Mouse (Mus musculus) liver, embryonic 11.5 days (tissue): ENCODE measurements around the gene Vmn1r15. TPM values are rescaled to one million over a fixed set of nuclear protein-coding genes. Genes with fewer than 3 reads are reported as not detected.

ENCODE experiments used
- ATAC-seq: fragments of 200-750 bp; cut with Nextera tagmentation; replicated peaks from 2 replicates; pipeline ENCODE4 v1.8.0; 2017; ENCODE audit warnings: moderate number of reproducible peaks, mild to moderate bottlenecking, moderate TSS enrichment, moderate library complexity; ENCODE audit not compliant: low FRiP score
- DNase-seq: peaks from one replicate; pipeline ENCODE4 v3.0.0-alpha.2; 2017; ENCODE audit warnings: low spot score
- H3K27ac ChIP-seq: fragments of 300-500 bp; sonication (generic); 2 replicates; pipeline ENCODE4 v1.5.1; 2014; ENCODE audit warnings: mild to moderate bottlenecking, low read depth, low read length, control low read depth
- H3K27me3 ChIP-seq: fragments of 300-500 bp; sonication (generic); replicated peaks from 2 replicates; pipeline ENCODE4 v1.6.1; 2014; ENCODE audit warnings: low read length, mixed read lengths; ENCODE audit not compliant: control insufficient read depth, insufficient read depth
- H3K36me3 ChIP-seq: fragments of 300-500 bp; sonication (generic); 2 replicates; pipeline ENCODE4 v1.6.1; 2014; ENCODE audit warnings: mild to moderate bottlenecking, low read length, moderate library complexity, mixed read lengths; ENCODE audit not compliant: control insufficient read depth, insufficient read depth
- H3K4me1 ChIP-seq: fragments of 300-500 bp; sonication (generic); replicated peaks from 2 replicates; pipeline ENCODE4 v1.6.1; 2014; ENCODE audit warnings: low read length, mixed read lengths; ENCODE audit not compliant: control insufficient read depth, insufficient read depth
- H3K4me2 ChIP-seq: fragments of 300-500 bp; sonication (generic); 2 replicates; pipeline ENCODE4 v1.6.1; 2014; ENCODE audit warnings: mild to moderate bottlenecking, control low read depth, moderate library complexity
- H3K4me3 ChIP-seq: fragments of 300-500 bp; sonication (generic); 2 replicates; pipeline ENCODE4 v1.5.1; 2014; ENCODE audit warnings: low read depth, low read length, control low read depth
- H3K9ac ChIP-seq: fragments of 300-500 bp; sonication (generic); 2 replicates; pipeline ENCODE4 v1.6.1; 2014; ENCODE audit warnings: low read depth, low read length, control low read depth
- H3K9me3 ChIP-seq: fragments of 300-500 bp; sonication (generic); 2 replicates; pipeline ENCODE4 v1.6.1; 2016; ENCODE audit warnings: low read length, inconsistent platforms, mixed read lengths; ENCODE audit not compliant: control insufficient read depth
- WGBS: fragments of 180-500 bp; shearing (Covaris S2); extraction: QIAGEN DNeasy Blood & Tissue Kit; methylation state at CpG from one replicate; pipeline ENCODE4 v1.1.7; 2014; 5-methylcytosine and 5-hydroxymethylcytosine counted together
- polyA plus RNA-seq: library from polyadenylated mRNA; unstranded; fragments of >200 nt; fragmentation: Nextera tagmentation; extraction: Ambion mirVana; gene quantifications from 2 replicates; pipeline ENCODE4 v1.2.1, GENCODE M21; 2014

The Vmn1r15 gene
- not detected in 2 replicates for polyA plus RNA-seq

DNA sequence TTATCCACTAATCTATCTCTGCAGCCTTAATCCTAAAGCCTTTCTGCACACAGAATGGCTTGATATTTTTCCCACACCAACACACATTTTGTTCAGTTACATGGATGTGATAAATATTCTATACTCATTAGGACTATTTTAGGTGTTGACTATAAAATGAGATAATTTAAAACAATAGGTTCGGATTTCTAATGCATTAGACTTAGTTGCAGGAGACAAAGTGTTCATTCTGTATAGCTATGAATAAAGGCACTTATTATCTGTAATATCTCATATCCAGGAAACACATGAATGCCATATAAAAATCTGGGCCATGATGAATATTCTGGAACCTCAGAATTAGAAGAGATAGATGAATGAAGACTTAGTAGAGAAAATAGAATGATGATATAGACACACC lies at the start of gene Vmn1r15:
Gene Vmn1r15 (plus strand): TSS at position 301 of the 400 bp plus-strand sequence.
- H3K4me1 ChIP-seq: no peaks in the 10 kb centered on the region
- H3K9me3 ChIP-seq: no peaks in the 10 kb centered on the region
- H3K4me2 ChIP-seq: no peak within 1 kb of the TSS
- H3K27me3 ChIP-seq: no peaks in the 10 kb centered on the region
- no peak for DNase-seq
- no peak within 1 kb of the TSS for H3K9ac ChIP-seq
- ATAC-seq: no peak
- H3K36me3 ChIP-seq: no peaks in the 10 kb centered on the region
- H3K27ac ChIP-seq: no peak within 1 kb of the TSS
- no peak within 1 kb of the TSS for H3K4me3 ChIP-seq
- 65% methylated on average over 1 of the region's 1 CpGs for WGBS

DNA sequence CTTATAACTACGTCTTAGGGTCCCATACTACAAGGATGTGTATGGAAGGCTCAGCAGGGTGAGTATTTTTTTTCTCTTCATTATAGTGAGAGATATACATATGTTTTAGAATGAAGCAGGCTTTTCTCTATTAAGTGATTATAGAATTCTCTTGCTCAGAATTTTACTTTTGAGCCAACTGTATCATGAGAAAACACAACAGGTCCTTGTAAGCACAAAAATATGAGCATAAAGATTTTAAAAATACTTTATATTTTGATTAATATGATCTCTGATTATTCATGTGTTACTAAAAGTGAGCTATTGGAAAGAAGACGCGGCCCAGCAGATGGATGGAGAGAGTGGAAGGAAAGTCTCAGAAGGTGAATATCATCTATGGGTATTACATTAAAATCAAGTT lies 26.4 kb upstream of the Vmn1r15 start, which contains the start of gene Vmn1r14:
Gene Vmn1r14 (plus strand): TSS at position 301 of the 400 bp plus-strand sequence.
- Histone ChIP-seq H3K27ac (no peak within 1 kb of the TSS), H3K9me3 (no peaks in the 10 kb centered on the region), H3K4me2 (no peak within 1 kb of the TSS), H3K4me3 (no peak within 1 kb of the TSS), H3K36me3 (no peaks in the 10 kb centered on the region), H3K9ac (no peak within 1 kb of the TSS), H3K4me1 (no peaks in the 10 kb centered on the region), H3K27me3 (no peaks in the 10 kb centered on the region)
- ATAC-seq (no peak), DNase-seq (no peak)
- 92% methylated on average over 3 of the region's 3 CpGs for WGBS

DNA sequence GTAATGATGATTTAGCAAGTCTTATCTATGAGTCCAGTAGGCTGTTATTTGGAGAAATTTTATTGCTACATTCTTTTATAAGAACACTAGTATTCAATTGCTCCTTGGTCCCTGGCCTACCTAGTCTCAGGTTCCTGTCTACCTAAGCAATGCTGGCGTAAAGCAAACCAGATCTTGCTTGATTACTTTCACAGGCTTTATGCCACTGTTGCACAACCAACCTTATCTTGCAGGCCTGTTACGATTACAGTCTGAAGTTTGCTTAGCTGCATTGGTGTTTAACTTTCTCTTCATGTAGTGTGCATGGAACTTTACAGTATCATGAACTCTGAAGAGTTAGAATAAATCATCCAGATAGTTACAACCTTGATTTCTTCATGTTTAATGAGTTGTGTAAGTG lies 3.2 kb downstream of the Vmn1r15 start:
- Histone ChIP-seq H3K4me2 (no peak overlapping the region), H3K27ac (no peak overlapping the region), H3K9me3 (no peaks in the 10 kb centered on the region), H3K27me3 (no peaks in the 10 kb centered on the region), H3K36me3 (no peaks in the 10 kb centered on the region), H3K4me3 (no peak overlapping the region), H3K9ac (no peak overlapping the region), H3K4me1 (no peaks in the 10 kb centered on the region)
- no peak for ATAC-seq
- DNase-seq: no peak
- 68% methylated on average over 2 of the region's 2 CpGs for WGBS

DNA sequence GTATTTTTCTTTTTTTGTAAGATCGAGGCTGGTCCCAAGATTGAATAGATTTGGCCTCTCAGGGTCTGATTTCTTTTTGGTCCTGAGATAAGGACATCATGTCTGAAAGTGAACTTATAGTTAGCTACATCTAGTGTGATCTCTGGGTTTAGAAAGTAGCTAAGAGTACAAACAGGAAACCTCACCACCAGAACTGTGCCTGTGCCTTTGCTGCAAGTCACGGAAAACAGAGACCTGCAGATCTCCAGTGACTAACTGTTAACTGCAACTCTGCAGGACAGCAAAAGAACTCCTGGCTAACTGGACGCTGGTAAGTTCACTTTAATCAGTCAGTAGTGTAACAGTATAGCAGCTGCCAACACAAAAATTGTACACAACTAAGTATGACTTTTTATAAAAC lies 14.1 kb downstream of the Vmn1r15 start:
- no peaks in the 10 kb centered on the region for H3K9me3 ChIP-seq
- H3K27ac ChIP-seq: no peak overlapping the region
- H3K4me2 ChIP-seq: no peak overlapping the region
- no peak overlapping the region for H3K9ac ChIP-seq
- WGBS: 65% methylated on average over 3 of the region's 3 CpGs
- no peaks in the 10 kb centered on the region for H3K27me3 ChIP-seq
- ATAC-seq: no peak
- H3K4me3 ChIP-seq: no peak overlapping the region
- H3K4me1 ChIP-seq: no peaks in the 10 kb centered on the region
- no peak for DNase-seq
- H3K36me3 ChIP-seq: no peaks in the 10 kb centered on the region

DNA sequence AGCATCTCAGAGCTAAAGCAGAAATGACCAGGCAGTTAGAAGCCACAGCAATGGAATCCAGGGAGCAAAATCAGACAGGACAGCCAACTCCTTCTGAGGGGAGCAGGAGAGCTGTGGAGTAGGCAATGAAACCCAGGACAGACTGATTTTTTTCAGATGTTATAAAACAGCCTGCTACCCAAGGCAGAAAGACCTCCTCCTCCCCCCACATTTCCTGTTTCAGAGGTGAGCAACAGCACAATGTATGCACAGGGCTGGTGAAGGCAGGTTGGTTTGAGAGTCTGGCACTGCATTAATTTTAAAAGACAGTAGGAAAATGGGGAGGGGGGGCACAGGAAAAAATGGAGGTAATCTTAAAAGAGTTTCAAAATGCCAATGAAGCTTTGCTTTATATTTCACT lies 14.8 kb downstream of the Vmn1r15 start:
- H3K4me3 ChIP-seq: no peak overlapping the region
- DNase-seq (no peak), ATAC-seq (no peak)
- no peaks in the 10 kb centered on the region for H3K27me3 ChIP-seq
- no peak overlapping the region for H3K9ac ChIP-seq
- H3K4me2 ChIP-seq: no peak overlapping the region
- H3K27ac ChIP-seq: no peak overlapping the region
- no peaks in the 10 kb centered on the region for H3K9me3 ChIP-seq
- H3K36me3 ChIP-seq: no peaks in the 10 kb centered on the region
- no peaks in the 10 kb centered on the region for H3K4me1 ChIP-seq

DNA sequence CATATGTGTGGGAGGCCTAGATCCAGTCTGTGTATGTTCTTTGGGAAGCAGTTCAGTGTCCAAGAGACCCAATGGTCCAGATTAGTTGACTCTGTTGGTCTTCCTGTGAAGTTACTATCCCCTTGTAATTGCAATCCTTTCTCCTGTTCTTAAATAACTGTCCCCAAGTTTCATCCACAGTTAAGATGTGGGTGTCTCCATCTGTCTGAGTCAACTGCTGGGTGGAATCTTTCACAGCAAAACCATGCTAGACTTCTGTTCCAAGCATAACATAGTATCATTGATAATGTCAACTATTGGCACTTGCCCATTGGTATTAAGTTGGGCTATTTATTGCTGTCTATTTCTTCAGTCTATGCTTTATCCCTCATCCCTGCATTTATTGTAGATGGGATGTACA lies 21.2 kb downstream of the Vmn1r15 start:
- no peak overlapping the region for H3K9ac ChIP-seq
- no peaks in the 10 kb centered on the region for H3K9me3 ChIP-seq

More for the DNA sequence above, 21.2 kb downstream of the Vmn1r15 start:
- no peak for DNase-seq
- H3K27ac ChIP-seq: no peak overlapping the region
- no peak overlapping the region for H3K4me2 ChIP-seq
- H3K27me3 ChIP-seq: no peaks in the 10 kb centered on the region
- no peaks in the 10 kb centered on the region for H3K4me1 ChIP-seq
- no peak overlapping the region for H3K4me3 ChIP-seq
- ATAC-seq: no peak
- no peaks in the 10 kb centered on the region for H3K36me3 ChIP-seq

Other genes starting within 250 kb of the Vmn1r15 start
- not detected in 2 replicates for gene Vmn1r7, start 232.6 kb upstream of the Vmn1r15 start, polyA plus RNA-seq
- not detected in 2 replicates for gene Vmn1r8, start 225.7 kb upstream of the Vmn1r15 start, polyA plus RNA-seq
- not detected in 2 replicates for gene Vmn1r9, start 191.2 kb upstream of the Vmn1r15 start, polyA plus RNA-seq
- not detected in 2 replicates for gene Vmn1r10, start 148.5 kb upstream of the Vmn1r15 start, polyA plus RNA-seq
- gene Vmn1r11, start 124.5 kb upstream of the Vmn1r15 start, polyA plus RNA-seq: not detected in 2 replicates
- not detected in 2 replicates for gene Vmn1r12, start 101.0 kb upstream of the Vmn1r15 start, polyA plus RNA-seq
- not detected in 2 replicates for gene Vmn1r13, start 54.7 kb upstream of the Vmn1r15 start, polyA plus RNA-seq
- gene Vmn1r14, start 26.3 kb upstream of the Vmn1r15 start, polyA plus RNA-seq: not detected in 2 replicates
- gene Vmn1r16, start 71.5 kb downstream of the Vmn1r15 start, polyA plus RNA-seq: not detected in 2 replicates
- not detected in 2 replicates for gene Vmn1r17, start 105.8 kb downstream of the Vmn1r15 start, polyA plus RNA-seq
- gene Vmn1r18, start 137.8 kb downstream of the Vmn1r15 start, polyA plus RNA-seq: not detected in 2 replicates
- not detected in 2 replicates for gene Vmn1r19, start 145.8 kb downstream of the Vmn1r15 start, polyA plus RNA-seq
- not detected in 2 replicates for gene Vmn1r20, start 171.0 kb downstream of the Vmn1r15 start, polyA plus RNA-seq